7 mouse cellular contexts compared by ENCODE assay signal in genomic region chr12:112594989-112595388, GRCm38 (mm10). TPM values are rescaled to one million over a fixed set of nuclear protein-coding genes. Genes with fewer than 3 reads are reported as not detected.
A peak's percentile ranks its signal among the peaks of the same experiment; 100 is the strongest.
DNase-seq lines count a peak whose midpoint lies in the region; ATAC-seq and TF ChIP-seq lines count a peak whose summit lies in the region.

No protein-coding gene starts in this region.

- peaks cover 27% of the 10 kb centered on the region for H3K4me1 ChIP-seq in embryonic facial prominence, embryonic 12.5 days
- H3K4me1 ChIP-seq in hindbrain, postnatal 0 days (ENCODE audit: insufficient read depth, low read length) = peaks cover 9% of the 10 kb centered on the region; the same call in 1 of the 2 replicates
- H3K4me1 ChIP-seq in thymus, adult 2 months (replicated peaks; ENCODE audit: control insufficient read depth, insufficient read depth, low read length) = peaks cover 23% of the 10 kb centered on the region

- H3K9me3 ChIP-seq in embryonic facial prominence, embryonic 12.5 days = no peaks in the 10 kb centered on the region
- H3K9me3 ChIP-seq in hindbrain, postnatal 0 days (ENCODE audit: low read length) = no peaks in the 10 kb centered on the region

- peak in 1 of 2 experiments; percentile 60 for DNase-seq in layer of hippocampus, adult 2 months (ENCODE audit: low spot score in 2 of 2)
- no peak for DNase-seq in layer of hippocampus, adult 9-10 months (ENCODE audit: low spot score)
- no peak for DNase-seq in hindbrain, postnatal 0 days (ENCODE audit: low spot score)
- peak; percentile 81 to 84 for DNase-seq in right cerebral cortex, postnatal 10 days (ENCODE audit: low spot score in 2 of 2)
- no peak for DNase-seq in thymus, adult 2 months
- no peak for DNase-seq in embryo, embryonic 9.5 days (ENCODE audit: extremely low spot score)

- H3K36me3 ChIP-seq in embryonic facial prominence, embryonic 12.5 days = no peaks in the 10 kb centered on the region
- H3K36me3 ChIP-seq in hindbrain, postnatal 0 days (ENCODE audit: insufficient read depth, low read length) = no peaks in the 10 kb centered on the region
- no peaks in the 10 kb centered on the region for H3K36me3 ChIP-seq in thymus, adult 2 months (ENCODE audit: control insufficient read depth, insufficient read depth, low read length)

- TF ChIP-seq POLR2A in thymus, adult 2 months (IDR thresholded peaks at IDR 0.05; ENCODE audit: control insufficient read depth, extremely low read depth, insufficient read depth, low read length, poor library complexity) = no peak

- H3K27me3 ChIP-seq in embryonic facial prominence, embryonic 12.5 days = no peaks in the 10 kb centered on the region
- no peaks in the 10 kb centered on the region for H3K27me3 ChIP-seq in hindbrain, postnatal 0 days (ENCODE audit: insufficient read depth, low read length)
- no peaks in the 10 kb centered on the region for H3K27me3 ChIP-seq in thymus, adult 2 months (ENCODE audit: control insufficient read depth, insufficient read depth, low read length)

- ATAC-seq in embryonic facial prominence, embryonic 12.5 days (ENCODE audit: insufficient number of reproducible peaks, insufficient read depth, low FRiP score, low TSS enrichment) = no peak
- no peak for ATAC-seq in hindbrain, postnatal 0 days

- H3K4me3 ChIP-seq in layer of hippocampus, adult 2 months = no peak overlapping the region
- H3K4me3 ChIP-seq in embryonic facial prominence, embryonic 12.5 days = no peak overlapping the region
- no peak overlapping the region for H3K4me3 ChIP-seq in hindbrain, postnatal 0 days (ENCODE audit: low read length)
- H3K4me3 ChIP-seq in thymus, adult 2 months (ENCODE audit: control insufficient read depth, insufficient read depth, low read length) = no peak overlapping the region

- peak overlapping the region; percentile 93 for H3K27ac ChIP-seq in layer of hippocampus, adult 2 months
- H3K27ac ChIP-seq in embryonic facial prominence, embryonic 12.5 days = peak overlapping the region; percentile 27; the same call in 1 of the 2 replicates
- H3K27ac ChIP-seq in hindbrain, postnatal 0 days = peak overlapping the region; percentile 20; the same call in 1 of the 2 replicates
- no peak overlapping the region for H3K27ac ChIP-seq in thymus, adult 2 months (ENCODE audit: control insufficient read depth, insufficient read depth, low read length)

- no peak overlapping the region for H3K9ac ChIP-seq in embryonic facial prominence, embryonic 12.5 days
- no peak overlapping the region; the same call in 1 of the 2 replicates for H3K9ac ChIP-seq in hindbrain, postnatal 0 days (replicated peaks; ENCODE audit: low read length)

- H3K4me2 ChIP-seq in embryonic facial prominence, embryonic 12.5 days (replicated peaks) = no peak overlapping the region
- no peak overlapping the region for H3K4me2 ChIP-seq in hindbrain, postnatal 0 days (ENCODE audit: low read depth, low read length)

- TF ChIP-seq CTCF in layer of hippocampus, adult 2 months (conservative IDR thresholded peaks at IDR 0.05) = no peak
- TF ChIP-seq CTCF in hindbrain, postnatal 0 days (IDR thresholded peaks at IDR 0.05; ENCODE audit: low read depth) = no peak
- no peak for TF ChIP-seq CTCF in thymus, adult 2 months (IDR thresholded peaks at IDR 0.05; ENCODE audit: borderline replicate concordance, control insufficient read depth, extremely low read depth, insufficient read depth, low read length, poor library complexity)

- 44% methylated on average over 4 of the region's 4 CpGs for WGBS in embryonic facial prominence, embryonic 12.5 days
- 34% methylated on average over 4 of the region's 4 CpGs for WGBS in hindbrain, postnatal 0 days
- WGBS in thymus, adult 2 months = 73% methylated on average over 4 of the region's 4 CpGs

RNA-seq across cellular contexts. Expression of gene Inf2, which starts 6.4 kb away (rescaled TPM):
- 100 to 1,000 TPM; 131 to 138 TPM for total RNA-seq in layer of hippocampus, adult 2 months (2021)
- 2.9 and 3.1 TPM in 2 replicates for polyA plus RNA-seq in embryonic facial prominence, embryonic 12.5 days (2016; fragmentation: Nextera tagmentation; extraction: Ambion mirVana)
- 5.9 and 6.3 TPM in 2 replicates for total RNA-seq in hindbrain, postnatal 0 days (2014; rRNA removed)
- 0.96 and 1.4 TPM in 2 replicates for polyA plus RNA-seq in hindbrain, postnatal 0 days (2015; fragmentation: Nextera tagmentation; extraction: Ambion mirVana)
- 26.3 and 26.8 TPM in 2 replicates for polyA plus RNA-seq in thymus, adult 2 months (2012; rRNA removed)

RNA-seq across cellular contexts. Expression of gene Adssl1, which starts 24.9 kb away (rescaled TPM):
- total RNA-seq in layer of hippocampus, adult 2 months (2021) = 10 to 100 TPM; 10.1 to 10.6 TPM
- 5.0 and 6.6 TPM in 2 replicates for polyA plus RNA-seq in embryonic facial prominence, embryonic 12.5 days (2016; fragmentation: Nextera tagmentation; extraction: Ambion mirVana)
- total RNA-seq in hindbrain, postnatal 0 days (2014; rRNA removed) = 2.6 and 7.5 TPM in 2 replicates
- 8.4 and 9.2 TPM in 2 replicates for polyA plus RNA-seq in hindbrain, postnatal 0 days (2015; fragmentation: Nextera tagmentation; extraction: Ambion mirVana)
- 10.9 and 14.2 TPM in 2 replicates for polyA plus RNA-seq in thymus, adult 2 months (2012; rRNA removed)

RNA-seq across cellular contexts. Expression of gene Siva1, which starts 49.5 kb away (rescaled TPM):
- total RNA-seq in layer of hippocampus, adult 2 months (2021) = 10 to 100 TPM; 19.6 to 20.1 TPM
- 205 and 218 TPM in 2 replicates for polyA plus RNA-seq in embryonic facial prominence, embryonic 12.5 days (2016; fragmentation: Nextera tagmentation; extraction: Ambion mirVana)
- 24.1 and 34.8 TPM in 2 replicates for total RNA-seq in hindbrain, postnatal 0 days (2014; rRNA removed)
- polyA plus RNA-seq in hindbrain, postnatal 0 days (2015; fragmentation: Nextera tagmentation; extraction: Ambion mirVana) = 59.3 and 62.2 TPM in 2 replicates
- 131 and 134 TPM in 2 replicates for polyA plus RNA-seq in thymus, adult 2 months (2012; rRNA removed)

Comparison
In these comparisons a context has a peak if more than half of its experiments do, and no peak if none do; other contexts are left out.
1. DNase-seq: peak in right cerebral cortex, postnatal 10 days (2 of 2); none in layer of hippocampus, adult 9-10 months (single experiment), hindbrain, postnatal 0 days (single experiment), thymus, adult 2 months (single experiment) and embryo, embryonic 9.5 days (single experiment).